Mouse (Mus musculus) hindbrain, postnatal 0 days (tissue): ENCODE results near the gene Jchain. TPM values are rescaled to one million over a fixed set of nuclear protein-coding genes. Genes with fewer than 3 reads are reported as not detected.

Experiments
- ATAC-seq: fragments of 200-750 bp; cut with Nextera tagmentation; 2 replicates; pipeline ENCODE4 v1.8.0; 2017; ENCODE audit warnings: mild to moderate bottlenecking, moderate TSS enrichment, moderate library complexity
- DNase-seq: peaks from one replicate; pipeline ENCODE4 v3.0.0-alpha.2; 2015; ENCODE audit warnings: low spot score
- H3K27ac ChIP-seq: fragments of 300-500 bp; sonication (generic); 2 replicates; pipeline ENCODE4 v1.5.1; 2014; ENCODE audit warnings: mild to moderate bottlenecking
- H3K27me3 ChIP-seq: fragments of 300-500 bp; sonication (generic); 2 replicates; pipeline ENCODE4 v1.6.1; 2014; ENCODE audit warnings: low read length, mixed read lengths; ENCODE audit not compliant: insufficient read depth
- H3K36me3 ChIP-seq: fragments of 300-500 bp; sonication (generic); 2 replicates; pipeline ENCODE4 v1.6.1; 2014; ENCODE audit warnings: low read length, mixed read lengths; ENCODE audit not compliant: insufficient read depth
- H3K4me1 ChIP-seq: fragments of 300-500 bp; sonication (generic); 2 replicates; pipeline ENCODE4 v1.6.1; 2014; ENCODE audit warnings: antibody characterized with exemption, low read length, mixed read lengths; ENCODE audit not compliant: insufficient read depth
- H3K4me2 ChIP-seq: fragments of 300-500 bp; sonication (generic); 2 replicates; pipeline ENCODE4 v1.6.1; 2014; ENCODE audit warnings: low read depth, mild to moderate bottlenecking, low read length, moderate library complexity, mixed read lengths
- H3K4me3 ChIP-seq: fragments of 300-500 bp; sonication (generic); 2 replicates; pipeline ENCODE4 v1.5.1; 2014; ENCODE audit warnings: low read length
- H3K9ac ChIP-seq: fragments of 300-500 bp; sonication (generic); replicated peaks from 2 replicates; pipeline ENCODE4 v1.6.1; 2014; ENCODE audit warnings: mild to moderate bottlenecking, low read length, moderate library complexity, mixed read lengths
- H3K9me3 ChIP-seq: fragments of 300-500 bp; sonication (generic); 2 replicates; pipeline ENCODE4 v1.6.1; 2016; ENCODE audit warnings: low read length, mixed read lengths
- CTCF ChIP-seq: IDR thresholded peaks from 2 replicates; pipeline ENCODE4 v1.5.1; 2016; ENCODE audit warnings: antibody characterized with exemption, control low read depth, low read depth
- WGBS: fragments of 180-500 bp; shearing (Covaris S2); extraction: QIAGEN DNeasy Blood & Tissue Kit; methylation state at CpG from one replicate; pipeline ENCODE4 v1.1.7; 2014; 5-methylcytosine and 5-hydroxymethylcytosine counted together
- polyA plus RNA-seq: library from polyadenylated mRNA; unstranded; fragments of >200 nt; fragmentation: Nextera tagmentation; extraction: Ambion mirVana; gene quantifications from 2 replicates; pipeline ENCODE4 v1.2.1, GENCODE M21; 2015
- total RNA-seq: library from RNA; depleted of rRNA; stranded (reverse); fragments of >200 nt; gene quantifications from 2 replicates; pipeline ENCODE4 v1.2.3, GENCODE M21; 2014; rRNA removed

Jchain gene
- total and polyA plus RNA-seq, 2 experiments from 2014 or later: 0.29 to 0.99 TPM

DNA sequence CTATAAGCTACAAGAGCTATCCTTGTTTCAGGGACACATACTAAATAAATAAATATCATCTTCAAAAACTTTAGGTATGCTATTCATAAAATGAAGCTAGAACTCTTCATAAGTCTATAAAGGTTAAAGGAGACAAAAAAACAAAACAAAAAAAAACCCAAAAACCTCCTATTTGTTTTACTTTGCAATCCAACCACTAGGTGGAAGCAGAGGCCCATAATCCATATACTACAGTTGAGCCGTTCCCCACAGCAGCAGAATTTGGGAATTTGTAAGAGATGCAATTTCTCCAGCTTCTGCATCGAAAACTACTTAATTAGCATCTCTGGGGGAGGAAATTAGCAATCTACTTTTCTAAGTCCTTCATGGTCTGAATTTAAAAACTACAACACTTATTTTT, 8.5 kb downstream of the Jchain start:
- Histone ChIP-seq H3K4me2 (no peak overlapping the region), H3K4me3 (no peak overlapping the region), H3K36me3 (no peaks in the 10 kb centered on the region), H3K4me1 (no peaks in the 10 kb centered on the region), H3K9me3 (no peaks in the 10 kb centered on the region), H3K27ac (no peak overlapping the region), H3K27me3 (no peaks in the 10 kb centered on the region), H3K9ac (no peak overlapping the region)
- ATAC-seq (peak; percentile 67; the same call in 1 of the 2 replicates), DNase-seq (peak; percentile 79)
- WGBS: 6% methylated on average over 2 of the region's 2 CpGs
- TF ChIP-seq CTCF: peak; percentile 81

DNA sequence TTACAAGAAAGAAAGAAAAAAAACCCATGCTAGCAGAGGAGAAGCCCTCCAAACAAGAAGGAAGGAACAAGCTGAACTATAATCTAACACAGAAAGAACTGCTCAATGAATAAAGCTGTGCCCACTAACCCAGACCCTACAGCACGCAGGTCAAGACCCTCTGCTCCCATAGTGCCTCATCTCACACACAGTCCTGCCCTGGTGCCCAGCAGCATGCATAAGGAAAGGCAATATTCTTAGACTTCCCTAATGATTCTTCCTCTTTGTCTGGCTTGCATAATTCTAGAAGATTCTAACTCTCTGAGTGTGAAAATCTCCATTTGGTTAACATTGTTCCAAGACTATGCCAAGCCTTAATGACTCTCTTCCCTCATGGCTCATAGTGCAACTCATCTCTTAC, 18.7 kb downstream of the Jchain start:
- WGBS: 81% methylated on average over 1 of the region's 1 CpGs
- no peak overlapping the region for H3K27ac ChIP-seq
- TF ChIP-seq CTCF: no peak

DNA sequence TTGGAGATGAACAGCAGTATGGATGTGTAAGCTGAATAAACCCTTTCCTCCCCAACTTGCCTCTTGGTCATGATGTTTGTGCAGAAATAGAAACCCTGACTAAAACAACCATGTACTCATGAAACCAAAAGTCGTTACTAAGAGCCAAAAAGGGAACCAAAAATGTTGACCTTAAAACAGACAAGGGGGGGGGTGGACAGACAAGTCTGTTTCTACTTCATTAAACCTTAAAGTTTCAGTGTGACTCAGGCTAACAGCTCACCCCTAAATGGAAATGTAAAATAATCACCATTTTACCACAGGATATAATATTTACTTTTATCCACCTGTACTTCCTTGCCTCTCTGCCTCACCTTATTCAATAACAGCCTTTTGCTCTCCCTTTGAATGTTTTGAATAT, 19.1 kb downstream of the Jchain start:
- H3K27me3 ChIP-seq: no peaks in the 10 kb centered on the region
- H3K4me1 ChIP-seq: no peaks in the 10 kb centered on the region
- H3K4me2 ChIP-seq: no peak overlapping the region
- DNase-seq (no peak), ATAC-seq (no peak)
- H3K9me3 ChIP-seq: no peaks in the 10 kb centered on the region
- H3K27ac ChIP-seq: no peak overlapping the region
- H3K4me3 ChIP-seq: no peak overlapping the region
- H3K9ac ChIP-seq: no peak overlapping the region
- WGBS: 67% methylated on average over 1 of the region's 1 CpGs
- no peaks in the 10 kb centered on the region for H3K36me3 ChIP-seq
- no peak for TF ChIP-seq CTCF

More for the DNA sequence above, 18.7 kb downstream of the Jchain start:
- no peaks in the 10 kb centered on the region for H3K27me3 ChIP-seq
- no peak overlapping the region for H3K4me2 ChIP-seq
- no peaks in the 10 kb centered on the region for H3K36me3 ChIP-seq
- ATAC-seq: no peak
- H3K9ac ChIP-seq: no peak overlapping the region
- no peaks in the 10 kb centered on the region for H3K9me3 ChIP-seq
- DNase-seq: no peak
- no peaks in the 10 kb centered on the region for H3K4me1 ChIP-seq
- no peak overlapping the region for H3K4me3 ChIP-seq

DNA sequence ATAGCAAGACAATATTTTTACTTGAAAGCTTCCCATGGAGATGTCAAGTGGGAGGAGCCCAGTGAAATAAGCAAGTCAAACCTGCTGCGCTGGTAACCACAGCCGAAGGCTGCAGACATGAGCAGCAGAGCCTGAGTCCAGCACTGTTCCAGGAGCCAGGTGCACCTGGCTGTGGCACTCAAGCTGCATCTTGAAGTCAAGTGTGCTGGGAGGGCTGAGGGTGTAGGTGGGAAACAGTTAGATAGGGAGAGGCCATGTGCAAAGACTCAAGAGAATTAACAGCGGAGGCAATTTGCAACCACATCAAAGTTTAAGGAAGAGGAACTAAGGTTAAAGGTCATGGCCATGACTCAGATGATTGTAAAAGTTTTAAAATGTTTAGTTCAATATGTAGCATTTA, 27.9 kb downstream of the Jchain start:
- TF ChIP-seq CTCF: no peak
- no peaks in the 10 kb centered on the region for H3K36me3 ChIP-seq
- 87% methylated on average over 3 of the region's 3 CpGs for WGBS
- no peaks in the 10 kb centered on the region for H3K4me1 ChIP-seq
- H3K9ac ChIP-seq: no peak overlapping the region
- no peak overlapping the region for H3K4me2 ChIP-seq
- DNase-seq: no peak
- H3K9me3 ChIP-seq: no peaks in the 10 kb centered on the region
- no peak overlapping the region for H3K27ac ChIP-seq
- no peak overlapping the region for H3K4me3 ChIP-seq
- ATAC-seq: no peak
- no peaks in the 10 kb centered on the region for H3K27me3 ChIP-seq

DNA sequence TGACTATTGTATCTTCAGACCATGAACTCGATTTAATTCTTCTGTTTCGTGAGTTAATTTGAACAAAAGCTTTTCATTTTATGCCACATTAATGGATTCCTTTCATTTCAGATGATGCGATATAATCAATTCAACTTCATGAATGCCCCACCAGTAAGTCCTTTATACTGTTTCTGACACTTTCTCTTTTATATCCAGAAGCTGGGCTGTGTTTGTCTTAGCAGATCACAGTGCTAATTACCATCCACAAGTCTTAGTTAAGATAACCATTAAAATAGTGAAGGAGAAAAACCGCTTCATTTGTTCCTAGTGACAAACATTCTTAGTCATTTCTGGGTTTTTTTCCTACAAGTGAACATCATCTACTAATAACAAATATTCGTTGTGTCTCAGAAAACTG, 36.6 kb downstream of the Jchain start:
- no peak for DNase-seq
- 42% methylated on average over 5 of the region's 5 CpGs for WGBS

DNA sequence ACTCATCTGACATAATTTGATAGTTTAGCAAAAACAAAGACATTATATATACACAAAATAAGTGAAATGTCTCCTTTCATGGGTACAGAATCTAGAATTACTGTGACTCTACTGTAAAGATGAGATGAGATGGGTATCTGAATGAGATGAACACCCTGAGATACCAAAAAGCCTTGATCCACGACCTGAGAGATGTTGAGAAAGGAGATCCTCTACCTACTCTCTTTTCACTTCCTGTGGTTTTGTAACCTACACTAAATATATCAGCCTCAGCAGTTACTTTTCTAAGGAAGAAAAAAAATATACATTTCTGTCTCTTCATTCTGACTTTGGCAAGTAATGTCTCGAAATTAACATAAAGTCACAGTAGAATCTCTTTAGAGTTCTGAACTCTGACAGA, 38.7 kb downstream of the Jchain start:
- no peaks in the 10 kb centered on the region for H3K4me1 ChIP-seq
- 80% methylated on average over 2 of the region's 2 CpGs for WGBS
- H3K9me3 ChIP-seq: no peaks in the 10 kb centered on the region
- H3K27ac ChIP-seq: no peak overlapping the region
- H3K27me3 ChIP-seq: no peaks in the 10 kb centered on the region
- H3K4me3 ChIP-seq: no peak overlapping the region
- no peak for ATAC-seq
- no peak overlapping the region for H3K9ac ChIP-seq
- no peaks in the 10 kb centered on the region for H3K36me3 ChIP-seq
- DNase-seq: no peak
- TF ChIP-seq CTCF: no peak
- no peak overlapping the region for H3K4me2 ChIP-seq

More for the DNA sequence above, 36.6 kb downstream of the Jchain start:
- Histone ChIP-seq H3K9me3 (no peaks in the 10 kb centered on the region), H3K36me3 (no peaks in the 10 kb centered on the region), H3K27me3 (no peaks in the 10 kb centered on the region), H3K4me2 (no peak overlapping the region), H3K27ac (no peak overlapping the region), H3K4me3 (no peak overlapping the region), H3K9ac (no peak overlapping the region), H3K4me1 (no peaks in the 10 kb centered on the region)
- TF ChIP-seq CTCF: no peak
- no peak for ATAC-seq

DNA sequence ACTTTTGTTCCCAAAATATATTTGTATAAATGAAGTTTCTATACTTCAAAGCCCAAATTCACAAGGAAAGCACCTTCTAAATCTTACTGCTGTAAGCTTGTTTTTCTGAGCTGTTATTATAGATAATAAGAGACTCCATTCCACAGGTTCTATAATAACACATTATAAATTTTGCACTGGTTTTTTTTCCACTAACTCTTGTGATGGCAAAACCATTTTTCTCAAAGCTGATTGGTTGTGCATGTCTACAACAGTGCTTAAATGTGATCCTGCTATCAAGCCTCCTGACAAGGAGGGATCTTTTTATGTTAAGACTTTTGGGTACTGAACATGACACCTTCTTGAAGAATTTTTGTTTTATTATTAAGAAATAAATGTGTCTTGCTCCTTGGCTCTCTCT, 40.0 kb downstream of the Jchain start, which contains the start of gene Enam:
Gene Enam, plus strand, starts transcription at position 301 of the 400 bp plus-strand sequence.
- Histone ChIP-seq H3K9ac (no peak within 1 kb of the TSS), H3K27me3 (no peaks in the 10 kb centered on the region), H3K36me3 (no peaks in the 10 kb centered on the region), H3K4me3 (no peak within 1 kb of the TSS), H3K27ac (no peak within 1 kb of the TSS), H3K4me1 (no peaks in the 10 kb centered on the region), H3K9me3 (no peaks in the 10 kb centered on the region), H3K4me2 (no peak within 1 kb of the TSS)
- no peak for ATAC-seq
- no peak for DNase-seq
- TF ChIP-seq CTCF: no peak

Other genes with a start within 250 kb of the Jchain start
- not detected in 2 replicates for gene Prol1, start 210.6 kb downstream of the Jchain start, total RNA-seq
- gene Prol1, start 210.6 kb downstream of the Jchain start, polyA plus RNA-seq: not detected in 2 replicates
- not detected in 2 replicates for gene Amtn, start 151.8 kb downstream of the Jchain start, total RNA-seq
- not detected in 2 replicates for gene Amtn, start 151.8 kb downstream of the Jchain start, polyA plus RNA-seq
- gene Ambn, start 71.9 kb downstream of the Jchain start, total RNA-seq: not detected in 2 replicates
- gene Ambn, start 71.9 kb downstream of the Jchain start, polyA plus RNA-seq: 0.09 TPM in 1 of 2 replicates, not detected in the other
- not detected in 2 replicates for gene Enam, start 39.9 kb downstream of the Jchain start, total RNA-seq
- gene Enam, start 39.9 kb downstream of the Jchain start, polyA plus RNA-seq: not detected in 2 replicates
- gene Utp3, start 26.6 kb upstream of the Jchain start, total RNA-seq: 8.5 and 11.3 TPM in 2 replicates
- gene Utp3, start 26.6 kb upstream of the Jchain start, polyA plus RNA-seq: 51.8 and 55.5 TPM in 2 replicates
- 169 and 191 TPM in 2 replicates for gene Rufy3, start 37.1 kb upstream of the Jchain start, total RNA-seq
- 197 and 210 TPM in 2 replicates for gene Rufy3, start 37.1 kb upstream of the Jchain start, polyA plus RNA-seq
- 39.9 and 48.8 TPM in 2 replicates for gene Grsf1, start 148.3 kb upstream of the Jchain start, total RNA-seq
- gene Grsf1, start 148.3 kb upstream of the Jchain start, polyA plus RNA-seq: 60.7 and 61.8 TPM in 2 replicates
- gene Mob1b, start 193.0 kb upstream of the Jchain start, total RNA-seq: 10.5 and 12.2 TPM in 2 replicates
- gene Mob1b, start 193.0 kb upstream of the Jchain start, polyA plus RNA-seq: 7.8 and 8.5 TPM in 2 replicates
- 20.3 and 22.3 TPM in 2 replicates for gene Dck, start 237.1 kb upstream of the Jchain start, total RNA-seq
- gene Dck, start 237.1 kb upstream of the Jchain start, polyA plus RNA-seq: 29.7 and 31.5 TPM in 2 replicates